Comparison of ENCODE assay signal across 15 mouse cellular contexts in the genomic region with DNA sequence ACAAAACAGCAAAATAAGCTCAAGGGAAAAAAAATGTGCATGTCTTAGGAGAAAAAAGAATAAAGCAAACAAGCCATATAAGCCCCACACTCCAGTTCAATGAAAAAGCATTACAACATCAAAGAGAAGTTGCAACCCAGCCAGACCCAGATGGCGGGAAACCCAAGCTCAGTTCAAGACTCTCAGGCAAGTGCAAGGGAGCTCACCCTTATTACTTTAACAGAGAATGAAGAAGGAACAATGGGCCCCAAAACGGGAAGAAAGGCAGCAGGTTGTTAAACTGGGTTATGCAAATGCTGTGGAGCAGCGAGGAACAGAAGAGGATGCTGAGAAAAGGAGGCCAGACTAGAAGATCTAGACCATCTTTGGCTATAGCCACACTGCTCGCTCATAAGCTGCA. TPM values are rescaled to one million over a fixed set of nuclear protein-coding genes. Genes with fewer than 3 reads are reported as not detected.
DNase-seq lines count a peak whose midpoint lies in the region; ATAC-seq and TF ChIP-seq lines count a peak whose summit lies in the region.
"Had no signal": no experiment of that assay in that cellular context is flagged by ENCODE, and none has a peak within 500 bp of the region (broad histone marks: within the 10 kb centered on the region; RNA-seq: fewer than 3 reads in every experiment).

No protein-coding gene starts in this region.

- no peaks in the 10 kb centered on the region for H3K9me3 ChIP-seq in forebrain, postnatal 0 days (ENCODE audit: low read length)
- H3K9me3 ChIP-seq in forebrain, embryonic 12.5 days = no peaks in the 10 kb centered on the region
- H3K9me3 ChIP-seq: embryonic facial prominence, embryonic 13.5 days; midbrain, embryonic 15.5 days had no signal

- DNase-seq in forebrain, postnatal 0 days = peak; percentile 3
- DNase-seq in layer of hippocampus, adult 2 months (ENCODE audit: low spot score in 2 of 2) = no peak
- DNase-seq in layer of hippocampus, postnatal 36 days = no peak
- DNase-seq in NIH3T3 (ENCODE audit: low read depth) = peak; percentile 9
- no peak for DNase-seq in ovary, adult 18-20 months (ENCODE audit: low spot score)
- no peak for DNase-seq in cerebellum, adult 18-20 months
- DNase-seq: thymus, postnatal 14 days had no signal

- ATAC-seq in forebrain, postnatal 0 days = no peak
- no peak for ATAC-seq in forebrain, embryonic 12.5 days (ENCODE audit: low FRiP score)
- peak; percentile 69 for ATAC-seq in monocyte, adult 5-6 weeks (replicated peaks; ENCODE audit: insufficient number of reproducible peaks, low FRiP score, low TSS enrichment, poor library complexity, severe bottlenecking)
- ATAC-seq: midbrain, embryonic 15.5 days had no signal

- H3K9ac ChIP-seq in forebrain, postnatal 0 days = no peak overlapping the region
- H3K9ac ChIP-seq in forebrain, embryonic 12.5 days = no peak overlapping the region
- H3K9ac ChIP-seq: embryonic facial prominence, embryonic 13.5 days; liver, embryonic 14.5 days; midbrain, embryonic 15.5 days had no signal

- H3K36me3 ChIP-seq in forebrain, postnatal 0 days (ENCODE audit: insufficient read depth) = no peaks in the 10 kb centered on the region
- no peaks in the 10 kb centered on the region for H3K36me3 ChIP-seq in forebrain, embryonic 12.5 days (replicated peaks)
- H3K36me3 ChIP-seq: embryonic facial prominence, embryonic 13.5 days; midbrain, embryonic 15.5 days had no signal

- 44% methylated on average over 4 of the region's 4 CpGs for WGBS in forebrain, postnatal 0 days
- 49% methylated on average over 4 of the region's 4 CpGs for WGBS in forebrain, embryonic 12.5 days

- peaks cover 11% of the 10 kb centered on the region; the same call in 1 of the 2 replicates for H3K4me1 ChIP-seq in forebrain, postnatal 0 days (ENCODE audit: insufficient read depth)
- no peaks in the 10 kb centered on the region for H3K4me1 ChIP-seq in forebrain, embryonic 12.5 days
- H3K4me1 ChIP-seq: midbrain, embryonic 15.5 days had no signal

- H3K4me2 ChIP-seq in forebrain, postnatal 0 days (ENCODE audit: low read depth) = no peak overlapping the region
- H3K4me2 ChIP-seq in forebrain, embryonic 12.5 days = no peak overlapping the region
- H3K4me2 ChIP-seq: embryonic facial prominence, embryonic 13.5 days; midbrain, embryonic 15.5 days had no signal

- 0 out of 2 replicates have a peak overlapping the region, but pooled peaks have one; percentile 15 for H3K27ac ChIP-seq in forebrain, postnatal 0 days (ENCODE audit: low read depth, low read length)
- no peak overlapping the region for H3K27ac ChIP-seq in forebrain, embryonic 12.5 days
- H3K27ac ChIP-seq in layer of hippocampus, adult 2 months = peak overlapping the region; percentile 77; the same call in 1 of the 2 replicates
- H3K27ac ChIP-seq: embryonic facial prominence, embryonic 13.5 days; hindbrain, postnatal 0 days; kidney, postnatal 0 days; liver, embryonic 14.5 days; midbrain, embryonic 15.5 days had no signal

- no peak overlapping the region for H3K4me3 ChIP-seq in forebrain, postnatal 0 days (ENCODE audit: low read depth, low read length)
- H3K4me3 ChIP-seq in forebrain, embryonic 12.5 days (replicated peaks) = no peak overlapping the region
- no peak overlapping the region for H3K4me3 ChIP-seq in layer of hippocampus, adult 2 months
- H3K4me3 ChIP-seq: embryonic facial prominence, embryonic 13.5 days; midbrain, embryonic 15.5 days had no signal

- H3K27me3 ChIP-seq in forebrain, postnatal 0 days (ENCODE audit: insufficient read depth, low read length) = no peaks in the 10 kb centered on the region
- H3K27me3 ChIP-seq in forebrain, embryonic 12.5 days = no peaks in the 10 kb centered on the region
- H3K27me3 ChIP-seq: embryonic facial prominence, embryonic 13.5 days; midbrain, embryonic 15.5 days; Patski had no signal

- TF ChIP-seq CTCF in forebrain, postnatal 0 days (IDR thresholded peaks at IDR 0.05; ENCODE audit: low read depth) = no peak
- TF ChIP-seq CTCF in layer of hippocampus, adult 2 months (conservative IDR thresholded peaks at IDR 0.05) = no peak

RNA-seq across cellular contexts. Expression of gene Hsd11b1, which starts 21.0 kb away (rescaled TPM):
- total RNA-seq in forebrain, postnatal 0 days (2014; rRNA removed) = 1.8 TPM in 2 replicates
- polyA plus RNA-seq in forebrain, postnatal 0 days (2015; fragmentation: Nextera tagmentation; extraction: Ambion mirVana) = 2.0 and 2.1 TPM in 2 replicates
- not detected in 2 replicates for polyA plus RNA-seq in forebrain, embryonic 12.5 days (2016; fragmentation: Nextera tagmentation; extraction: Ambion mirVana)
- 10 to 100 TPM; 42.9 to 52.8 TPM for total RNA-seq in layer of hippocampus, adult 2 months (2021)
- total RNA-seq in layer of hippocampus, postnatal 36 days (2021) = 10 to 100 TPM; 45.1 to 47.1 TPM
- total RNA-seq in monocyte, adult 5-6 weeks (2017) = 101 to 156 TPM (median 112 TPM) in 3 replicates
- polyA plus RNA-seq: midbrain, embryonic 15.5 days had no signal

RNA-seq across cellular contexts. Expression of gene G0s2, which starts 30.2 kb away (rescaled TPM):
- total RNA-seq in forebrain, postnatal 0 days (2014; rRNA removed) = 5.7 and 11.0 TPM in 2 replicates
- polyA plus RNA-seq in forebrain, postnatal 0 days (2015; fragmentation: Nextera tagmentation; extraction: Ambion mirVana) = 4.7 and 5.0 TPM in 2 replicates
- 6.3 and 6.9 TPM in 2 replicates for polyA plus RNA-seq in forebrain, embryonic 12.5 days (2016; fragmentation: Nextera tagmentation; extraction: Ambion mirVana)
- 10 to 100 TPM in 1 of 2 experiments, 1 to 10 TPM in 1; 8.5 to 10.0 TPM for total RNA-seq in layer of hippocampus, adult 2 months (2021)
- 10 to 100 TPM in 1 of 2 experiments, 1 to 10 TPM in 1; 6.7 to 10.2 TPM for total RNA-seq in layer of hippocampus, postnatal 36 days (2021)
- total RNA-seq in monocyte, adult 5-6 weeks (2017) = 41.0 to 151 TPM (median 72.9 TPM) in 3 replicates
- polyA plus RNA-seq: Patski had no signal

RNA-seq across cellular contexts. Expression of gene Lamb3, which starts 35.4 kb away (rescaled TPM):
- 1.5 and 3.6 TPM in 2 replicates for total RNA-seq in forebrain, postnatal 0 days (2014; rRNA removed)
- 0.98 and 1.1 TPM in 2 replicates for polyA plus RNA-seq in forebrain, postnatal 0 days (2015; fragmentation: Nextera tagmentation; extraction: Ambion mirVana)
- polyA plus RNA-seq in forebrain, embryonic 12.5 days (2016; fragmentation: Nextera tagmentation; extraction: Ambion mirVana) = 0.31 and 0.77 TPM in 2 replicates
- total RNA-seq in layer of hippocampus, adult 2 months (2021) = 1 to 10 TPM in 1 of 2 experiments, under 1 TPM in 1; 0.82 to 1.4 TPM
- 1 to 10 TPM in 1 of 2 experiments, under 1 TPM in 1; 0.56 to 2.8 TPM for total RNA-seq in layer of hippocampus, postnatal 36 days (2021)
- 2.9 to 28.1 TPM (median 5.6 TPM) in 3 replicates for total RNA-seq in monocyte, adult 5-6 weeks (2017)

RNA-seq across cellular contexts. Expression of gene Traf3ip3, which starts 41.4 kb away (rescaled TPM):
- total RNA-seq in forebrain, postnatal 0 days (2014; rRNA removed) = 0.69 and 1.8 TPM in 2 replicates
- 1.6 and 2.1 TPM in 2 replicates for polyA plus RNA-seq in forebrain, postnatal 0 days (2015; fragmentation: Nextera tagmentation; extraction: Ambion mirVana)
- polyA plus RNA-seq in forebrain, embryonic 12.5 days (2016; fragmentation: Nextera tagmentation; extraction: Ambion mirVana) = 0.31 and 1.0 TPM in 2 replicates
- total RNA-seq in layer of hippocampus, adult 2 months (2021) = 1 to 10 TPM; 1.6 to 2.4 TPM
- 1 to 10 TPM; 1.1 to 1.3 TPM for total RNA-seq in layer of hippocampus, postnatal 36 days (2021)
- total RNA-seq in monocyte, adult 5-6 weeks (2017) = 198 to 292 TPM (median 228 TPM) in 3 replicates
- polyA plus RNA-seq: Patski had no signal

Comparison
In these comparisons a context has a peak if more than half of its experiments do, and no peak if none do; other contexts are left out.
1. DNase-seq: peak in forebrain, postnatal 0 days (single experiment) and NIH3T3 (single experiment); none in layer of hippocampus, adult 2 months (0 of 2), layer of hippocampus, postnatal 36 days (0 of 2), ovary, adult 18-20 months (single experiment) and cerebellum, adult 18-20 months (0 of 2).
2. RNA of gene Hsd11b1, which starts 21.0 kb away (total RNA-seq): 101 to 156 TPM in monocyte, adult 5-6 weeks, 42.9 to 52.8 TPM in layer of hippocampus, adult 2 months and 45.1 to 47.1 TPM in layer of hippocampus, postnatal 36 days; 1.8 TPM in forebrain, postnatal 0 days; every median in the first group is over 10 times any median in the second.